Mouse (Mus musculus) urinary bladder, adult 18-20 months (tissue): ENCODE results near the gene Synpo2l.
A peak's percentile ranks its signal among the peaks of the same experiment; 100 is the strongest.
"Not testable (repeated sequence)": the region's sequence is repeated elsewhere in the genome, so short reads cannot be mapped to it uniquely, and the experiment has no call there.

Experiments
- DNase-seq, 2 experiments: peaks; one replicate each; pipeline ENCODE4 v3.0.0; 2022; ENCODE audit warnings: low spot score in 2 of 2, mixed read lengths in 2 of 2

Synpo2l gene

DNA sequence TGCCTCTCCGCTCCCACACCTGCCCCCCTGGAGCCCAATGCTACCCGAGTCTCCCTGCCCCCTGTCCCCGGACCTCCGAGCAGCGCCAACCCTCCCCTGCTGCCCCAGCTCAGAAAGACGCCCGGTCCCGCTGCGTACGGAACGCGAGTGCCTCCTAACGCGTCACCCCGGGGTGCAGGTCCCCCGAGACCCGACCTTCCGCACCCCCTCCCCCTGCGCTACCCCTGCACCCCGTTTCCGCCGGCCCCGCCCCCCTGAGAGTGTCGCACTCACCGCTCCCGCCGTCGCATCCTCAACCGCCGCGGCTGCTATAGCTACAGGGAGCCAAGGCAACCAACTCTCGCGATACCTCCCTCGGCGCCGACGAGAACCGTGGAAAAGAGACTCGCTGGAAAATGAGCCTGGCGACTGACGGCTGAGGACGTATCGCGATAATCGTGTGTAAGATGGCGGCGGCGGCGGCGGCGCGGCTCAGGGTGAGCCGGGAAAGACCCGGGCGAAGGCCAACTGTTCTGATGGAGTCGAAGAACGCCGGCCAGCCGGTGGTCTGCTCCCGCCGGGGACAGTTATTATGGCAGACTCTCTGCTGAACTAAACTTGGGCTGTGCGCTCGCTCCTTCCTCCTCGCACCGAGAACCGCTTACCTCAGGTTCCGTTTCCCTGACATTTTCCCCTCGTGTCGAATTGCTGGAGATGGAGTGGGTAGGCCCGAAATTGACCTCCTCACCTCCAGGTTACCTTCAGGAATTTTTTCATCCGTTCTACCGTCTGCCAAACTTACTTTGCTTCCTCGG is 27.3 kb downstream of the Synpo2l start, which contains the start of gene Usp54:
Gene Usp54, minus strand, starts transcription at position 420 of the 794 bp plus-strand sequence.
- peak; percentile 92 to 94 for DNase-seq

DNA sequence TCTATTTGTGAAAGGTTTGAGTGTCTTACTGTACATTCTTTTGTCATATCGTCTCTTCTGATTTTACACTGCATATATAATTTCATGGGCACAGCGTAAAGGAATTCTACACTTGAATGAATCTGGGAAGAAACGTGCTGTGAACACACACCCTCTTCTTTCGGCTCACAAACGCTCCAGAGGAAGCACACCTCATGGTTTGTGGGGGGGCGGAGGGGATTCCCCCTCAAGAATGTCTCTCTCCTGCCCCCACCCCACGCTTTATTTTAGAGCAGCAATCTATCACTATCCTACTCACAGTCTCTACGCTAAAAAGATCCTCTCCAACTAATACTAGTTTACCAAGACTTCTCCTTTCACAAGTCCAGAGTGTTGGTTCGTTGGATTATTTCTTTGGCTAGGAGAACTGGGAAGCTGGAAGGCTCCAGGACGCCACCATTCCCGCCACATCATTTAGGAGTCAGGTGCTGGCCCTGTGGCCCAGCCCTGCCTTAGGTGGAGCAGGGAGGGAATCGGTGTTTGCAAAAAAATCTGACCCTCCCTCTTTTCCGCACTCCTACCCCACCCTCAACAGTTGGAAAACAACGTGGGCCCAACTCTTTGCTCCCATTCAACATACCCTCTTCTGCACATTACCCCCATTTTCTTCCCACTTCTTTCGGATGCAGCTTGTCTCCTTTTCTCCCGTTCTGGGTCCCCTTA is 28.1 kb downstream of the Synpo2l start:
- no peak for DNase-seq

DNA sequence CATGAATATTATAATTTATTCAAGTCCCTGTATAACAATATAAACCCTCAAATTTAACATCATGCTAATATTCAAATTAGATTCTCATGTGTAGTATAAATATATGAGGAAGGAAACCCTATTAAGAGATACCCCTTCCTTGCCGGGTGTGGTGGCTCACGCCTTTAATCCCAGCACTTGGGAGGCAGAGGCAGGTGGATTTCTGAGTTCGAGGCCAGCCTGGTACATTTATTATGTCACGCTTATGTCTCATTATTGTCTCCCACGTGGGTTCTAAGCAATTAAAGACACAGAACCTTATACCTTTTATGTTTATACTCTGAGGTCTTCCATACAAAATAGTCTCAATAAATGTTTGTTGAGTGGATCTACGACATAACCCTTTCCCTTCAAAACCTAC is 29.5 kb downstream of the Synpo2l start:
- no peak for DNase-seq

DNA sequence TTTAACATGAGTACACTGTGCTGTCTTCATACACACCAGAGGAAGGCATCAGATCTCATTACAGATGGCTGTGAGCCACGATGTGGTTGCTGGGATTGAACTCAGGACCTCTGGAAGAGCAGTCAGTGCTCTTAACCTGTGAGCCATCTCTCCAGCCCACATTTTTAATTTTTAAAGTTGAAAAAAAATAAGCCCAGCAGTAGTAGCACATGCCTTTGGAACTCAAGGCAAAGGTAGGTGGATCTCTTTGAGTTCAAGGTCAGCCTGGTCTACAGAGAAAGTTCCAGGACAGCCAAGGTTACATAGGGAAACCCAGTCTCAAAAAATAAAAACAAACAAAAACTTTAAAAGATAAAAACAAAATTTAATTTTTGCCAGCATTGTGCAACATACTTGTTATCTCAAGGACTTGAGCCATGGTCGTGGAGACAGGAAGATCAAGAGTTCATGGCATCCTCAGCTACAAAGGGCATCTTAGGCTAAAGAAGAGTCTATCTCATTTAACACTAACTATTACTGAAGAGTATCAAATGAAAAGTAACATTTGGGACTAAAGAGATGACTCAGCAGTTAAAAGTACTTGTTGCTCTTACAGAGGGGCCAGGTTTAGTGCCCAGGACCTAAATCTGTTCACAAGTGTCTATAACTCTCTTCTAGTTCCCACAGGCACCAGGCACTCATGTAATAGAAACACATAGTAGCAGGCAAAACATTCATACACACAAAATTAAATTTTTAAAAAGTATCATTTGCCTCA is 30.2 kb downstream of the Synpo2l start:
- no peak for DNase-seq

DNA sequence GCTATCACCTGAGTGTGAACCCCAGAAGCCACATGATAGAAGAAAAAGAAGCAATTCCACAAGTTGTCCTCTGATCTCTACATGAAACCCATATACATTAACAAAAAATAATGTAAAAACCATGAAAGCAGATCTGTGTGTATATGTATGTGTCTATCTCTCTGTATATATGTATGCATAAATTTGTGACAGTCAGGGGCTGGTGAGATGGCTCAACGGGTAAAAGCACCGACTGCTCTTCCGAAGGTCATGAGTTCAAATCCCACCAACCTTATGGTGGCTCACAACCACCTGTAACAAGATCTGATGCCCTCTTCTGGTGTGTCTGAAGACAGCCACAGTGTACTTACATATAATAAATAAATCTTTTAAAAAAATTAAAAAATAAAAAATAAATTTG is 31.2 kb downstream of the Synpo2l start:
- not testable (repeated sequence) for DNase-seq

DNA sequence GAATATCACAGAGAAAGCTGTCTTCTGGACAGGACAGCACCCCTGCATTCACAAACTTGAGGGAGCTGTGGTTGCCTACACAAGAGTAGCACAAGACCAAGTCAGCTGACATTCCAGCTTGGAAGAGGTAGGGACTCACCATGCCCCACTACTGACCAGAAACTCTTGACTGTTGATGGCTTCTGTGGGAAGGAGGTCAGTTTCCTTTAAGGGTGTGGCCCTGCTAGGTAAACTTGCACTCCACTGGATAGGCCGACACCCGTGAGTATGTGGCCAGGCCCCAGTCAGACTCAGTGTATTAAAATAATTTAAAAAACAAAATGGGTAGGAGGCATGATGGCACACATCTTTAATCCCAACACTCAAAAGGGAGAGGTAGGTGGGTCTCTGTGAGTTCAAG is 32.6 kb downstream of the Synpo2l start:
- DNase-seq = no peak

DNA sequence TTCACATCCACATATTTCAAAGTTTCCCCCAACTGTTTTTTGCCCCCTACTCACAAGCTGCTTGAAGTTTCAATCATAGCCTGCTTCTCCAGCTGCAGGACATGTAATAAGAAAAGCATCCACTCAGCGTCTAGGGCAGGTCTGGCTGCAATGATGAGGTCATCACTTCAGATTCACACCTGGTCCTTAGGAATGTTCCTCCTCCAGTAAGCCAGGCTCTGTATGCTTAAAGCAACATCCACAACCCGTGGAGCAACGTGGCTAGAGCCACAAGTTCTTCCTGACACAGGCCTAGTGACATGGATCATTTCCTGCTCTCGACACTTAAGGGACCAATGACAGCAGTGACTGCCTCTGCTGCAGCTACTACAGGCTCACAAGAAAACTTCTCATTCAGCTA is 36.9 kb downstream of the Synpo2l start:
- no peak for DNase-seq

DNA sequence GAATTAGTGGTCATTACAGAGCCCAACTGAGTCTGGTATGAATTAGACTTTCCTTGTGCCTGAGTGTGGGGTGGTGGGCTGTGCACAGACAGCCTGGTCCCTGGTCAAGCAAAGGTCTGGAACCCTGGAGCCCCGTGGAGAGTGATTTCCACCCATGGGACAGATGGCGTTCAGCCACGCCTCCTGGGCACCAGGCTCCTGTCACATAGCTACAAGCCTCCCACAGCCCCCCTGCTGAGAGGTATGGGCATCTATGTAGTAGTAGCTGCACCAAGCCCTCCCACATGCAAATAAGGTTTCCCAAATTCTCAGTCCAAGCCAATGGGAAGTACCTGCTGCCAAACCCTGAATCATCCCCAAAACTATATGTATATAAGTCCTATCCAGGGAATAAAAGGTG is 41.2 kb downstream of the Synpo2l start:
- DNase-seq = no peak

DNA sequence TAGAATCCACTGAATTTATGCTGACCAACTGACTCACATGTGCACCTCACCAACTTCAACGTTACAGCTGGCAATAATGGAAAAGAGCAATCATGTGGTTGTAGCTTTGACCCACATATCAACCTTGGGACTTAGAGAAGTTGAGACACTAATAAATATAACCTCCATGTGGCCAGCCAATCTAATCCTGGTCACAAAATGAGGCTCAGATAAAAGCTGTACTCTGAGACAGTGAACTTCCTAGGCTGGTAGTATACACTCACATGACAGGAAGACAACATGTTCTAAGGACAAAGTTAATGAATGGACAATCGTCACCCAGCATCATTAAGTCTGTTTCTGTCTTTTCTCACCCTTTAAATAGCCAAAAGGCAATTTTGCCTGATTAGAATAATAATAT is 41.7 kb downstream of the Synpo2l start:
- no peak for DNase-seq

DNA sequence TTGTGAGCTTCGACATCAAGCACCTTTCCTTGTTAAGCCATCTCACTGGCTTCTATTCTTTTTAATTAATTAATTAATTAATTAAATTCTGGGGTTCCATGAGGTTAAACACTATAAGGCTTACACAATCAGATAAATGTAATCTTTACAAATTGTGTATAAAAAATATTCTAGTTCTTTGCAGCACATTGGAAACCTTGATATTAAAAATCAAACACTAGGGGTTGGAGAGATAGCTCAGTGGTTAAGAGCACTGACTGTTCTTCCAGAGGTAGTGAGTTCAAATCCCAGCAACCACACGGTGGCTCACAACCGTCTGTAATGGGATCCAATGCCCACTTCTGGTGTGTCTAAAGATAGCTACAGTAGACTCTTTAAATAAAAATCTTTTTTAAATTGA is 45.2 kb downstream of the Synpo2l start:
- no peak for DNase-seq

DNA sequence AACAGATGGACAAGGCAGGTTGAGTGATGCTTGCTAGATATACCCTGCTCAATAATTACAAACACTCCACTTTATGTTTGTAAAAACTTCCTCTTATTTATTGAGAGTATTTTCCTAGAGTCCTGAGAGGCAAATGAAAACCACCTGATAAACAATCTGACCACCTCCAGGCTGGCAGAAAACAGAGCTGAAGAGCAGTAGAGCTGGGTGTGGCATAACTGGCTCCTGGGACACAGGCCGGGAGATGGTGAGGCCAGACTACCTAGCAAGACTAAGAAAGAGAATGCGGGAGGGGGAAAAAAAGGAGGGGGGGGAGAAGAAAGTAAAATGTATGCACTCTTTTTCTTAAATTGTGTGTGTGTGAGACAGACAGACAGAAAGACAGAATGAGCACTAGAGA is 45.7 kb downstream of the Synpo2l start:
- DNase-seq = no peak

DNA sequence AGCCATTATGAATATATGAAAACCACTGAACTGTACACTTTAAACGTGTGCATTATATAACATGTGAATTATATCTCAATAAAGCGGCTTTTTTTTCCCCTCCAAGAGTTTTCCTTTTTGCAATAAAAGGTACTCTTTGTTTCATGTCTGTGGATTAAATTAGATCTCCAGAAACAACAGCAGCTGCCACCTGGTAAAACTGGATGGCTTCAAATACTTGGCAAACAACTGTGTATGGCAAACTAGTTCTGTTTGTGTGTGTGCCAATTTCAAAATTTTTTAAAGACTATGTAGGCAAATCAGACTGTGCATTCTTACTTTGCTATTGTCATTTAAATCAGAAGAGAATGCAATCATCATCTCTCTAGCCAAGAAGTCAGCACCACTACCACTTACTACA is 46.3 kb downstream of the Synpo2l start:
- DNase-seq = no peak

DNA sequence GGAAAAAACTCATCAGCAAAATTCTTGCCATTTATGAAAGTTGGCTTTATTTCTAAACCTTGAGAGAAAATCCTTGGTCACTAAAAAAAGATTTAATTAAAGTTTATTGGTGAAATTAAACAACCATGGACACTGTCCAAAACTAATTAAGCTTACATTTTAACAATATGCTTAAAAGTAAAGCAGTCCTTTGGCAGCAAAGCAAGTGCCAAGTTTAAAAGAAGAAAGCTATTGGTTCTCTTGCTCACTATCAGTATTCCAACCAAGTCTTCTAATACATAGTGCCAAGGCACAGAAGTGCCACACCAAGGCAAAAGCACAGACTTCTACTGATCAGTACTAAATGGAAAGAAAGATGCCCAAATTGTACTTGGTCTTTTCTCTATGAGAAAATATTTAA is 49.0 kb downstream of the Synpo2l start:
- DNase-seq = no peak

DNA sequence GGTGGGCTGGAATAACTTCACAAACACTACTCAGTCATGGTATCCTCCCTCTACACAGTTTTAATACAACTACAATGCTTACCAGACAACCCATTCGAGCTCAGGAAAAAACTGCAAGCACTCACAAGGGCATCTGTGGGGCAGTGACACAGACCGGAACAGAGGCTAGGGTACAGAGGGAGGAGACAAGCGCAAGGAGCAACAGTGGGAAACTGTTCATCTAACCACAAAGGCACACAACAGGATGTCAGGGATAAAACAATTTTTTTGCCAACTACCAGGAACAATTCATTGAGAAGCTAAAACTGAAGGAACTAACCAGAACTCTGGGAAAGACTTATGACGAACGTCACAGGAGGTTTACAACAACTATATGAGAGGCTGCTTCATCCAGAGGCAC is 49.9 kb downstream of the Synpo2l start:
- DNase-seq = no peak

DNA sequence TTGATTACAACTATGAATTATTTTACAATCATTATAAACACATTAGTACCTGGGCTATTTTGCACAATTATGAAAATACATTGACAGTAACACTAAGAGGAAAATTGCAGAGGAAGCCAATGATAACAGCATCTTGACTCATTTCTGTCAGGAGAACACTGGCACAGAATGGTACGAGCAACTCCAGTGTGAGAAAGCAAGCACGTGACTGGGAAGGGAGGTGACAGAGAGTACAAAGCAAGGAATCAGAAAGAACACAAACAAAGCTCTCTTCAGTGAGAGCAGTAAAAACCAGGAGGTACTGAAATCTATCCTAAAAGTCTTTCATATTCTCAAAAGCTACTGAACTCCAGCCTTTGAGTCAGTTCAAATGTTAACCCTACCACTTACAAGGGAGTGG is 51.7 kb downstream of the Synpo2l start:
- no peak for DNase-seq

DNA sequence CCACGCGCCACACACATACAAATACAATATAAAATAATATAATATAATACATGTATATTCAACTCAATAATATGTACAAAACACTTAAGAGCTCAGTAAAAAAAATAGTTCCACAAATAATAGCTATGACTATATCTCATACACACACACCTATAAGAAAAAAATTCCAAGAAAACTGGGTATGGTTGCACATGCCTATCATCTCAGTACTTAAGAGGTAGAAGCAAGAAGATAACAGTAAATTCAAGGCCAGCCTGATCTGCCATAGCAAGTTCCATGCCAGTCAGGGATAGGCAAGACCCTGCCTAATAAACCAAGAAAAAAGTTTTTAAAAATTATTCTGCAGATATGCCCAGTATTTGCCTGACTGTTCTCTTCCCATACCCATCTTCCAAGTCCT is 53.1 kb downstream of the Synpo2l start:
- DNase-seq = no peak

DNA sequence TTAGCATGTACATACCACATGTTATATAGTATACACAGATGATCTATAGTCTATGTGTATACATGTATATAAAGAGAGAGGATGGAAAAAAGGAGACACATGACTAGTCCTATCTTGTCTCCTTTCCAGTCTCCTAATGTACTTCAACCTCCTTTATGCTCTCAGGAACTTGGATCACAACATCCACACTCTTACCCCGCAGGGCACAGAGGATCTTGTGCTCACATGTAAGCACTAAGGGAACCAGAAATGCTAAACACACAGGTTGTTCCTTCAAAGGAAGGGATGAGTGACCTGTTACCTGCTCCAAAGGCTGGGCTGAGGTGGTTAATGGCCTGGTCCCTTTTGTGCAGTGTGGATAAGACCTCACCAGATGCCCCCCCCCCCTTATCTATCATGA is 55.3 kb downstream of the Synpo2l start:
- DNase-seq = no peak

DNA sequence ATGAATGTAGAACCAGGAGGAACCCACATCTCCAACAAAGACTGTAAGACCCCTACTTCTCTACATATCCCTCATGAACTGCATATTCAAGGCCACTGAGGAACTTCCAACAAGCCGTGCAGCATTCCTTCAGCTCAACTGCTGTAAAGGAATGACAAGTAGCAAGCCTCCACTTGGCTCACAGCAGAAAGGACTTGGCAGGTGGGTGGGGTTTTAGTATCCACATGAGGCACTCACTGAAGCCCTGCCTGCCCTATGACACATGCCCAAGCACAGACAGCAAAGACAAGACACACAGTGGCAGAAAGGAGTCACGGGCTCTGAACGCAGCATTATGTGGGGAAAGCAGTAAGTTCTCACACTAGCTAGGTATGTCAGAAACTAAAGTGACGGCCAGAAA is 58.0 kb downstream of the Synpo2l start:
- peak; percentile 25 to 57 for DNase-seq

DNA sequence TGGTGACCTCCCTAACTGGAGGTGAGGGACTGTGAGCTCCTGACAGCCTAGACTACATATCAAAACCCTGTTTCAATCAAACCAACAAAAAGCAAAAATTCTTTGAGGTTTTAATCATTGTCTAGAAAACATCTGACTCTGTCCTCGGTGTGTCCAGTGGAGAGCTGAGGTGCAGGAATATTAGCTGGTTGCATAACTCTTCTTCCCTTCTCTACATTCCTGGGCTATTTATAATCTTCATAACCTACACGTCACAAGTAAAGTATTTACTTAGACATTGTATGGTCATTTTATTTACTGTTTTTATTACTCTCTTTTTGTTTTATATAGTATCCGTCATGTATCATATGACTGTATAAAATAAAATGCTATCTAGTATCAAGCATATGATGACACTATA is 58.6 kb downstream of the Synpo2l start:
- no peak for DNase-seq
